Mouse (Mus musculus) stomach, postnatal 0 days (tissue): ENCODE measurements around the gene Trpt1. TPM values are rescaled to one million over a fixed set of nuclear protein-coding genes. Genes with fewer than 3 reads are reported as not detected.

Source experiments
- ATAC-seq: fragments of 200-750 bp; cut with Nextera tagmentation; 2 replicates; pipeline ENCODE4 v1.8.0; 2017; ENCODE audit not compliant: low FRiP score, low TSS enrichment
- DNase-seq: peaks from one replicate; pipeline ENCODE4 v3.0.0-alpha.2; 2016; ENCODE audit warnings: low spot score
- H3K27ac ChIP-seq: fragments of 300-500 bp; sonication (generic); replicated peaks from 2 replicates; pipeline ENCODE4 v1.5.1; 2014; ENCODE audit warnings: mild to moderate bottlenecking, control low read depth
- H3K27me3 ChIP-seq: fragments of 300-500 bp; sonication (generic); 2 replicates; pipeline ENCODE4 v1.6.1; 2014; ENCODE audit warnings: low read length; ENCODE audit not compliant: control insufficient read depth, insufficient read depth
- H3K36me3 ChIP-seq: fragments of 300-500 bp; sonication (generic); 2 replicates; pipeline ENCODE4 v1.6.1; 2014; ENCODE audit warnings: low read length, mixed read lengths; ENCODE audit not compliant: control insufficient read depth, insufficient read depth
- H3K4me1 ChIP-seq: fragments of 300-500 bp; sonication (generic); replicated peaks from 2 replicates; pipeline ENCODE4 v1.6.1; 2014; ENCODE audit warnings: antibody characterized with exemption; ENCODE audit not compliant: control insufficient read depth, insufficient read depth
- H3K4me2 ChIP-seq: fragments of 300-500 bp; sonication (generic); replicated peaks from 2 replicates; pipeline ENCODE4 v1.6.1; 2014; ENCODE audit warnings: low read depth, mild to moderate bottlenecking, control low read depth, moderate library complexity
- H3K4me3 ChIP-seq: fragments of 300-500 bp; sonication (generic); 2 replicates; pipeline ENCODE4 v1.5.1; 2014; ENCODE audit warnings: low read depth, low read length, control low read depth
- H3K9ac ChIP-seq: fragments of 300-500 bp; sonication (generic); 2 replicates; pipeline ENCODE4 v1.6.1; 2014; ENCODE audit warnings: mild to moderate bottlenecking, low read length, control low read depth, mixed read lengths
- H3K9me3 ChIP-seq: fragments of 300-500 bp; sonication (generic); 2 replicates; pipeline ENCODE4 v1.6.1; 2016; ENCODE audit warnings: low read length; ENCODE audit not compliant: control insufficient read depth
- CTCF ChIP-seq: IDR thresholded peaks from 2 replicates; pipeline ENCODE4 v1.5.1; 2016; ENCODE audit warnings: antibody characterized with exemption, low read depth, mild to moderate bottlenecking, moderate library complexity
- EP300 ChIP-seq: optimal IDR thresholded peaks from 2 replicates; pipeline ENCODE3; 2016; ENCODE audit warnings: antibody characterized with exemption
- WGBS: fragments of 180-500 bp; shearing (Covaris S2); extraction: QIAGEN DNeasy Blood & Tissue Kit; methylation state at CpG from one replicate; pipeline ENCODE4 v1.1.7; 2014; 5-methylcytosine and 5-hydroxymethylcytosine counted together
- polyA plus RNA-seq: library from polyadenylated mRNA; unstranded; fragments of >200 nt; fragmentation: Nextera tagmentation; extraction: Ambion mirVana; gene quantifications from 2 replicates; pipeline ENCODE4 v1.2.1, GENCODE M21; 2015

The Trpt1 gene
- polyA plus RNA-seq, 1 experiment from 2014 or later: 10.0 TPM

- Histone ChIP-seq H3K4me1 (peaks cover 12% of the 10 kb centered on the region), H3K9me3 (no peaks in the 10 kb centered on the region), H3K36me3 (no peaks in the 10 kb centered on the region), H3K4me3 (peak overlapping the region; percentile 49), H3K9ac (peak overlapping the region; percentile 54), H3K27ac (peak overlapping the region; percentile 58; the same call in 1 of the 2 replicates), H3K27me3 (no peaks in the 10 kb centered on the region), H3K4me2 (peak overlapping the region; percentile 89)
- TF ChIP-seq CTCF (no peak), EP300 (no peak)
- ATAC-seq (no peak), DNase-seq (peak; percentile 12)
- 61% methylated on average over 14 of the region's 14 CpGs for WGBS
Measured at GRCm38 (mm10) chr19:6993011-6993770, 2.7 kb upstream of the Trpt1 start.

DNA sequence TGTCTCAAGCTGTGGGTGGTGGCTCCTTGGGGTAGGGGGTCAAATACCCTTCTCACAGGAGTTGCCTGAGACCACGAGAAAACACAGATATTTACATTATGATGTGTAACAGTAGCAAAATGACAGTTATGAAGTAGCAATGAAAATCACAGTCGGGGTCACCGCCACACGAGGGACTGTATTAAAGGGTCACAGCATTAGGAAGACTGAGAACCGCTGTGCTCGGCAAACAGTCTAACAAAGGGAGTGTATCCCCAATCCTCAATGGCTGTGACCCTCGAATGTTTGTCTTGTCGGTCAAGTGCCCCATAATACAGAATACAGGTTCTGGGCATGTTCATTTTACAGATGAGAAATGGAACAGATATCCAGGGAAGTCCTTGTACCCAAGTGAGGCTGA lies 1.9 kb upstream of the Trpt1 start:
- Histone ChIP-seq H3K4me3 (no peak overlapping the region), H3K36me3 (0 out of 2 replicates have a peak, but pooled peaks cover 4% of the 10 kb centered on the region), H3K9ac (no peak overlapping the region), H3K27ac (no peak overlapping the region), H3K27me3 (no peaks in the 10 kb centered on the region), H3K9me3 (no peaks in the 10 kb centered on the region), H3K4me1 (peaks cover 12% of the 10 kb centered on the region), H3K4me2 (no peak overlapping the region)
- DNase-seq: no peak
- 73% methylated on average over 8 of the region's 8 CpGs for WGBS
- no peak for ATAC-seq
- TF ChIP-seq EP300 (no peak), CTCF (no peak)

DNA sequence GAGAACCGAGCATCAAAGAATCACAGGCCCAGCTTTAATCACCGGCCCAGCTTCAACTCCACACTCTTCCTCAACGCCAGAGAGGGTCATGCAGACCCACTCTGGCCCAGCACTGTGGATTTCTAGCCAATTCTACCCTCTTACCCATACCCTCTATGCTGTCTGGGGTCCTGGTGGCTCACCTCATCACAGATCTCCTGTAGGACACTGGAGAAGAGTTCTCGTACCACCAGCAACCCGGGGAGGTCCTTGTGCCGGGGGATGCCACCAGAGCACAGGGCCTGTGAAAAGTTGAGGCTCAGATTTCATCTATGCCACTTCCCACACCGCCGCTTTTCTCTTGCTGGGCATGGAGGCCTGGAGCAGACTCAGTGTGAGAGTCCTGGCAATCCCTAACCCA lies 1.4 kb upstream of the Trpt1 start:
- WGBS: 94% methylated on average over 8 of the region's 8 CpGs
- ATAC-seq (no peak), DNase-seq (peak; percentile 12)
- Histone ChIP-seq H3K27ac (no peak overlapping the region), H3K36me3 (0 out of 2 replicates have a peak, but pooled peaks cover 4% of the 10 kb centered on the region), H3K4me3 (no peak overlapping the region), H3K9ac (0 out of 2 replicates have a peak overlapping the region, but pooled peaks have one; percentile 75), H3K9me3 (no peaks in the 10 kb centered on the region), H3K4me2 (peak overlapping the region; percentile 93), H3K4me1 (peaks cover 12% of the 10 kb centered on the region), H3K27me3 (no peaks in the 10 kb centered on the region)
- no peak for TF ChIP-seq CTCF
- TF ChIP-seq EP300: no peak

DNA sequence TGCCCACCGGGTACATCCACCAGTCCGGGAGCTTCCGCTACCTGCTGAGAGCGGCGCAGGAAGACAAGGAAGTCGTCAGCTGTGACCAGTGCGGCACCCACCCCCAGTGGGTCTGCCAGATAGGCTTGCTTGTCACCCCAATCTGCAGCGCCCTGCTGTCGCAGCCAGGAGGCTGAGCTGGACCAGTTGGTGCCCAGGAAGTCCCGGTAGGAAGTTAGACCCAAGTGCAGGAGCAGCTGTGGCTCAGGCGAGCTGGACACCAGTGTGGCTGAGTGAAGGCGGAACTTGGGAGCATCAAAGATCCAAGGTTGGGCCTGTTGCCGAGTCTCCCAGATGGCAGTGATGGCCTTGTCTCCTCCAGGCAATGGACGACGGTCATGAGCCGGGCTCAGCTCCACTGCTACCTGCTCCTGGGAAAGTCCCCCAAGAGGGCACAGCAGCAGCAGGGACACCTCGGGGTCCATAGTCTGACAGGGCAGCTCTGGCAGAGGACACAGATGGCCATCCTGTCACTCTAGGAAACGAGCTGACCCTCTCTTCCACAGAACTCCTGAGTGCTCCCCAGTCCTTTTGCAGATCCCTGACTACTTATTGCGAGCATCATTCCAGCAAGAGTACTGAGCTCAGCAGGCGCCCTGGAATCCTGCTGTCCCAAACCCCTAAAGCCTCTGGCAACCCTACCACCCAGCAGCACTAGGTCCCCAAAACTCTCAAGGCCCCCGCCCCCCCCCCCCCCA lies 508 bp upstream of the Trpt1 start:
- TF ChIP-seq EP300 (no peak), CTCF (peak; percentile 22)
- whole genome bisulfite sequencing: 47% methylated on average over 21 of the region's 21 CpGs
- no peaks in the 10 kb centered on the region for H3K27me3 ChIP-seq
- DNase-seq (peak; percentile 16), ATAC-seq (no peak)
- H3K36me3 ChIP-seq: 0 out of 2 replicates have a peak, but pooled peaks cover 4% of the 10 kb centered on the region
- peak overlapping the region; percentile 53 for H3K27ac ChIP-seq
- no peaks in the 10 kb centered on the region for H3K9me3 ChIP-seq
- H3K9ac ChIP-seq: peak overlapping the region; percentile 75
- H3K4me1 ChIP-seq: peaks cover 12% of the 10 kb centered on the region
- H3K4me2 ChIP-seq: peak overlapping the region; percentile 93
- peak overlapping the region; percentile 61 for H3K4me3 ChIP-seq

DNA sequence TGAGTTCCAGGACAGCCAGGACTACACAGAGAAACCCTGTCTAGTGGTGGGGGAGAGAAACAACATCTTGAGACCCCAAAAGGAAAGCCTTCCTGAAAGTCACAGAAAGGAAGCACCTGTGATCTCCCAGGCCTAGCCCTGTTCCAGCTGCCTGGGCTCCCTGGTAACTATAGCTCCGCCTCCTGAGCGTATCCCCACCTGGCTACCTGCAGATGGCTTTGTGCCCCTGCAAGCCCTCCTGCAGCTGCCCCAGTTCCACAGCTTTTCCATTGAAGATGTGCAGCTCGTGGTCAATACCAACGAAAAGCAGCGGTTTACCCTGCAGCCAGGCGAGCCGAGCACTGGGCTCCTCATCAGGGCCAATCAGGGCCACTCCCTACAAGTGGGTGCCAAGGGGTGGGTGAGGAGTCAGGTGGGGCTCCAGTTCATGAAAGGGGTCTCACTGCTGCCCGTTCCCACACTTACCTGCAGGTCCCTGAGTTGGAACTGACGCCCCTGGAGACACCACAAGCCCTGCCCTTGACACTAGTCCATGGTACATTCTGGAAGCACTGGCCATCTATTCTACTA lies 1.9 kb downstream of the Trpt1 start:
- Histone ChIP-seq H3K27me3 (no peaks in the 10 kb centered on the region), H3K4me2 (no peak overlapping the region), H3K36me3 (0 out of 2 replicates have a peak, but pooled peaks cover 4% of the 10 kb centered on the region), H3K4me3 (no peak overlapping the region), H3K4me1 (peaks cover 11% of the 10 kb centered on the region), H3K9ac (no peak overlapping the region), H3K9me3 (no peaks in the 10 kb centered on the region), H3K27ac (no peak overlapping the region)
- 83% methylated on average over 9 of the region's 9 CpGs for WGBS
- TF ChIP-seq CTCF (no peak), EP300 (no peak)
- no peak for ATAC-seq
- DNase-seq: no peak
